Mouse (Mus musculus) bone marrow macrophage, adult 2 months (primary cell): ENCODE results near the gene Catsperg1.

ENCODE experiments used
- CTCF ChIP-seq: IDR thresholded peaks from 2 replicates; pipeline ENCODE4 v1.5.1; 2012; ENCODE audit warnings: low read depth, mild to moderate bottlenecking, low read length, moderate library complexity
- POLR2A ChIP-seq: IDR thresholded peaks from 2 replicates; pipeline ENCODE4 v1.6.1; 2012; ENCODE audit warnings: mild to moderate bottlenecking, low read depth, low read length, borderline replicate concordance

DNA sequence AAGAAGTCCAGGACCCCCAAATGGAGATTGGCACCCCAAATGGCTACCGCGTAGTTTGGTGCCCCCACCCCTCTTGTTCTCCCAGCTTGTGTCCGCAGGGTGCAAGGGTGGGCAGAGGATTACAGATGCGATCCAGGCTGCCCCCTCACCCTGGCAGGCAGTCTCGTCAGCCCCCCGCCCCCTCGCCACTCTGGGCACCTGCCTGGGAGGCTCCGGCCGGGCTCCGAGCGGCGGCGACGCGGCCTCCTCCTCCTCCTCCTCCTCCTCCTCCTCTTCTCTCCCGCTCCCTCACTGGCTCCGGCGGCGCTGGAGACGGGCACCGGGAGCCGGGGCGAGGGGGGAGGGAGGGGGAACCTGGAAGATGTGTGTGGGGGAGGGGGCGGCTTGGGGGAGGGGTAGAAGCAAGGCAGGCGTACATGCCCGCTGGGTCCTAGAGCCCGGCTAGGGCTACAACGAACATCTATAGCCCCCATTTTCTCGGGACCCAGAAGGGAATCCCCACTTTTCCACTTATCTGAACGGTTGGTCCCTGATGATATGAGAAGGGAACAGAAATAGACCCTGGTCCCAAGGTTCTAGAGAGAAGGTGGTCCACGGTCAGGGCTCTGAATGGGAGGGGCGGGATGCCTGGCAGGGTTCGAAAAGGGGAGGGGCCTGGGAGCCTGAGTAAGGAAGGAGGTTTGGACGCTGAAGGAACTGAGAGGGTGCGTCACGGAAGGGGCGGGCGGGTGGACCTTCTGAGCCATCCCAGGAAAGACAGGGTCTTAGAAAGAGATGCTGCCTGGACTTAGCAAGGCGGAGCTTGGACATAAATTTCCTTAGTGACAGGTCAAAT is 44.4 kb downstream of the Catsperg1 start:
- TF ChIP-seq CTCF, result no peak
- TF ChIP-seq POLR2A, result no peak
